Mouse (Mus musculus) heart, adult 9 months (tissue): Measurements from ENCODE around the gene Spint4.

Source experiments
- DNase-seq, 2 experiments: peaks; one replicate each; pipeline ENCODE4 v3.0.0; 2022; ENCODE audit warnings: low spot score in 2 of 2

Spint4 gene

DNA sequence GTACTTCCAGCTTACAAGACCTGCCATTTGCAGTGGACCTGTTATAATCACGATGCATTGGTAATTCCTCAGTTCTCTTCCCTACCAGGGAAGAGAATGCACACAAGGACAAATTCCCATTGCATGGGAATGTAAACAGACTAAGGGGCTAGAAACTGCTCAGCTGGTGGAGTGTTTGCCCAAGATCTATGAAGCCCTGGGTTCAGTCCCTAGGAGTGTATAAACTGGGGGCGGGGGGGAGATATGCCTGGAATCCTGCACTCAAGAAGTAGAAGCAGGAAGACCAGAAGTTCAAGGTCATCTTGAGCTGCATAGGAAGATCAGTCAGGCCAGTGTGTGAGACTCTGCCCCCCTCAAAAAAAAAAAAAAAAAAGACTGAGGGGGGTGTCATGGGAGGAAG, 35.0 kb downstream of the Spint4 start:
- no peak for DNase-seq

DNA sequence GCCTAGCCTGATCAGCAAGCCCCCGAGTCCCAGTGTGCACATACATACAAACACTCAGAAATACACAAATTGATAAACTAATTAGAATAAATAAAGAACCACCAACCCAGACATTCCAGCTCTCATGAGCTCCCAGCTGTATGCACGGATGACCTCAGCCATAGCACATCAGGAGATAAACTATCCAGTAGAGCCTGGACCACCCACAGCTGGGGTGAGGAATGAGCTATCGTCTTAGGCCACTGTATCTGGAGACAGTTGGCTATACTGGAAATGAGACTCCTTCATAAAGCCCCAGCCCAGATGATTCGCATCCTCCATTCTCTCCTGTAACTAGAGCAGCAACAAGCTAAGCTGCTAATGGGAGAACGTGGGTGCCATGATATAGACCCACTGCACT, 36.5 kb downstream of the Spint4 start:
- no peak for DNase-seq

DNA sequence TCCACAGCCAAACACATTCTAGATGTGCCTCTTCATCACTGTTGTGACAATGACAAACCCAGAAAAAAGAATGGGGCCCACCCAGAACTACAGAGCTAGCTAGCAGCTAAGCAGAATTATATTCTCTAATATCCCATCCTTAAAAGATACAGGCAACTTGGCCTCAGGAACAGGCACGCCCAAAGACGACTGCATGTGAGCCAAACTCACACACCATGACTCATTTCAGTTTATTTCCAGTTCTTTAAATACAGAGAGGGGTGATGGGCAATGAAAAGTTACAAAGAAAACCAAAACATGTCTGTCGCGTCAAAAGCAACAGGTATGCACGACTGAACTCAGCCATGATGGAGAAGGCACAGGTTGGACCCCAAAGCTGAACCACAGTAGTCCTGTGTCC, 37.1 kb downstream of the Spint4 start:
- no peak for DNase-seq

DNA sequence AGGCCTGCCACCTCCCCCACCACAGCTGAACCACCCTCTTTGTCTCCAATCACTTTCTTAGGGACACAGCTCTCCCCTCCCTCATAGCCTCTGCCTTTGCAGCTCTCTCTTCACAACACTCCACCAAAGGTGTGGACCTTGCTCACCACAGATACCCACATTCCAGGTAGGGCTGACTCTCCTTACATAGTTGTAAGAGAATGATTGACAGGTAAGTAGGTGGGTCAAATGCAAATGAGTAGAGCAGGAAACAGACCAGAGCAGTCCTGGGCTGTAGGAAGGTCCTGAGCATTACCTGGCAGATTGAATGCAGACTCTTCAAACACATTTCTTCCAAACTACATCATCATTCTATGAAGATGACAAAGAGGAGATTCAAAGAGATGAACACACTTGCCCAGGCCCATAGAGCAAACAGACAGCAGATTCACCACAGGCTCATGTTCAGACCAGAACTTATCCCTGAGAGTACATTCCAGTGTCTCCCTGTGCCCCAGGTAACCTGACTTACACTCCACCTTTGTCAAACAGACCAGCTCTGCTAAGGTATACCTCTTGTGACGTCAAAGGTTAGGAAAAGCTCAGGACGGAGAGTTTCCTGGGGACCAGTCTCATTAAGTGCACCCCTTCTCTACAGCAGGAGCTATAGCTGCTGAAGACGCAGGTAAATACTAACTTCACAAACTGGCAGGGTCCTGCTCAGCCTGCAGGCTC, 39.2 kb downstream of the Spint4 start:
- no peak for DNase-seq

DNA sequence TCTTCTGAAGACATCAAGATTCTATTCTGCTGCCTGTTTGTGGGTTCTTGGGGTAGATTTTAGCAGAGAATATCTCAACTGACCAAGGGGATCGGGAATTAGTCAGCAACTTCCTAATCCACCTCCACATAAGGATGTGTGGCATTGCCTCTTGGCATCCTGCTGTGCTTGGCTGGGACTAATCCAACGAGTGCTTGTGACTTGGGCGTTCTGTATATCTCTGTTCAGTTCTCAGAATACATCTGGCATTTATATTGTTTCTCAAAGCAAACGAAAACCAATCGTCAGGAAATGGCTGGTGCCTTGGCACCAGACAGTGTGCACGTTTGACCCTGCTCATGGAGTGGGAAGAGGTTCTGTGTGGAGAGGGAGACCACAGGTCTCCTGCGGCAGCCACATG, 41.6 kb downstream of the Spint4 start:
- DNase-seq: no peak

DNA sequence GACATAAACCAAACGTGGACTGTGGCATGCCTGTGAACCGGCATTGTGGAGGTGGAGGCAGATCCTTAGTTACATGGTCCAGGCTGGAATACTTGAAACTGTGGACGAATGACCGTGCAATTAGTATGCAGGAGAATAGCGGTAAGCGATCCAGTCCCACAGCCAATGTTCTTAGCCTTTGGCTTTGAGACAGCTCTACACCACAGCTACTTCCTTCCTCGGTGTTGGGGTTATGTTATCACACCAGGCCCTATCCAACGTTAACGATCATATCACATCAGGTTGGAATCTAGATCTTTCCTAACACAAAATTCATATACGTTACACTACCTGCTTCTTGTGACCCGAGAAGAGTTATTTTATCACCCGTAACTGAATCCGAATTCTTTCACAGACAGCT, 46.7 kb downstream of the Spint4 start:
- DNase-seq: no peak

DNA sequence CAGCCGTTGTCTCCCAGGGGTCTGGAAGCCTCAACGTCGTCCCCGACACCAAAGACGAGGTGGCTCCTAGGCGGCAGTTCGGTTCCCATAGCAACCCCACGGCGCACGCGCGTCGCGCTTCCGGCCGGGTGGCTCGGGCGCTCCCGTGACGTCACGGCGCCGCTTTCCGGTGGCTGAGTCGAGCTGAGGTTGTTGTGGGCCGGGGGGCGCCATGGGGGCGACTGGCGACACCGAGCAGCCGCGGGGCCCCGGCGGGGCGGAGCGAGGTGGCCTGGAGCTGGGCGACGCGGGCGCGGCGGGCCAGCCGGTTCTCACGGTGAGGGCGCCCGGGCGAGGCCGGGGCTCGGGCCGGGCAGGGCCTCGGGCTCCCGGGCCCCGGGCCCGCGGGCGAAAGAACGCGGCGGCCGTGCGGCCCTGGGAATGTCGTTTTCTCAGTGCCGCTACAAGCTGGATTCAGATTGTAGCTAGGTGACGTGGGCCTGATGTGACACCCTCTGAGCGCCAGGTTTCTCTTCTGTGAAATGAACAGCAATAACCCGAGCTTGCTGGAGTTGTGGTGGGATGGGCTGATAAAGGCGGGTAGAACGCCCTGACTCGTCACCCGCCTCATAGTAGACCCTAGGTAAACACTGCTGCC, 47.7 kb downstream of the Spint4 start, which contains the start of the genes Wfdc3 and Dnttip1:
Gene Wfdc3, minus strand, starts transcription at position 89 of the 637 bp plus-strand sequence.
Gene Dnttip1, plus strand, starts transcription at position 141 of the 637 bp plus-strand sequence.
- DNase-seq: peak; percentile 91 to 93

DNA sequence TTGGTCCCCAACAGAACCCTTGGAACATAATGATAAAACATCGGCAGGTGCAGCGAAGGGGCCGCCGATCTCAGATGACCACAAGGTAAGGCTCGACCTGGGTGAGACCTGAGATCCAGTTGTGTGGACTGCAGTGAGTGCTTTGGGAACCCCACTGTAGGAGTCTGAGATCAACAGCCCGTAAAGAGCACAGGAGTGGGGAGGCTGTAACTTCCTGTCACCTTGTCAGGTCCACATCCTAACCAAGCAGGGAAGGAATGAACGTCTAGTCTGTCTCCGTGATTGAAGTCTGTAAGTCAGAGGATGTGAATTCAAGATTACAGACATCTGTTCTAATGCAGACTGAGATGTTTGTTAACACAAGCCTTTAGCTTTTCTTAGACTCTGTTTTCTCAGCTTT, 48.4 kb downstream of the Spint4 start:
- no peak for DNase-seq

DNA sequence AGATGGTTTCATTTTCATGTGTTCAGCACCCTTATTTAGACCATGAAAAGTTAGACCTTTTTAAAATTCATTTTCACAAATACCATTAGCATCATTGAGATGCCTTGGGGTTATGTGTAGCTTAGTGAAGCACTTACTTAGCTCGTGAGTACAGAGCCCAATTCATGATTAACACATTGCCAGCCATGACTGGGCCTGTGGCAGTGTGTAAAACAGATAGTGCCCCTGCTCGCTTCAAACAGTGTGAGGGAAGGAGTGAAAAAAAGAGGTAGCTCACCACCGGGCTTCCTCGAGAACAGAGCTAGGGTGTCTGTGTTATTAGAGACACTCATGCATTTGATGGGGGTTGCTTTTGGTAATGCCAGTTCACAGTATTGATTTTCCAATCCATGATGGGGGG, 49.9 kb downstream of the Spint4 start:
- DNase-seq: no peak

DNA sequence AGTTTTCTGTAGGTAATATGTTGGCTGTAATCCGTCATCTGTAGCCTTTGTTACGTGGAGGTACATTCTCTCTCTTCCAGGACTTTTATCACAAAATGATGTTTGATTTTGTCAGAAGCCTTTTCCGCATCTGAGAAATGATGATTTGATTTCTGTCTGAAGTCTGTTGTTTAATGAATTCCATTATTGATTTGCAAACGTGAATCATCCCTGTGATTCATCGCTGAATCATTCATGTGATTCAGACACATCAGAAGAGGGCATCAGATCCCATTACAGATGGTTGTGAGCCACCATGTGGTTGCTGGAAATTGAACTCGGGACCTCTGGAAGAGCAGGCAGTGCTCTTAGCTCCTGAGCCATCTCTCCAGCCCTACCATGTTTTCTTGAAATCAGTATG, 50.7 kb downstream of the Spint4 start:
- DNase-seq: no peak
